In genomic region chr2:93439812-93440559, GRCm38 (mm10) we compare ENCODE assay signal across 8 mouse cellular contexts. TPM values are rescaled to one million over a fixed set of nuclear protein-coding genes. Genes with fewer than 3 reads are reported as not detected.
DNase-seq lines count a peak whose midpoint lies in the region; ATAC-seq and TF ChIP-seq lines count a peak whose summit lies in the region.

No protein-coding gene starts in this region.

- H3K36me3 ChIP-seq in heart, embryonic 12.5 days, result no peaks in the 10 kb centered on the region
- H3K36me3 ChIP-seq in hindbrain, embryonic 14.5 days (replicated peaks; ENCODE audit: control insufficient read depth, insufficient read depth), result no peaks in the 10 kb centered on the region
- H3K36me3 ChIP-seq in lung, embryonic 16.5 days (ENCODE audit: control insufficient read depth, insufficient read depth, low read length), result no peaks in the 10 kb centered on the region

- WGBS in heart, embryonic 12.5 days, result 63% methylated on average over 12 of the region's 12 CpGs
- WGBS in hindbrain, embryonic 14.5 days, result 60% methylated on average over 12 of the region's 12 CpGs
- 47% methylated on average over 12 of the region's 12 CpGs for WGBS in lung, embryonic 16.5 days

- no peak for DNase-seq in heart, adult 9 months (ENCODE audit: low spot score in 2 of 2)
- no peak for DNase-seq in Patski (ENCODE audit: low read depth, low spot score)
- peak; percentile 44 for DNase-seq in hindbrain, embryonic 14.5 days (ENCODE audit: low spot score)
- no peak for DNase-seq in frontal cortex, postnatal 14 days (ENCODE audit: low spot score in 2 of 2)
- no peak for DNase-seq in ovary, postnatal 14 days (ENCODE audit: low spot score)

- in situ Hi-C loops in Patski (cut with MboI; ENCODE audit: low pct_unique_long_range_greater_than_20kb), result no loop called here

- peak; percentile 29; the same call in 1 of the 2 replicates for ATAC-seq in heart, embryonic 12.5 days (ENCODE audit: insufficient number of reproducible peaks, low FRiP score)
- peak; percentile 33 for ATAC-seq in Patski
- no peak for ATAC-seq in hindbrain, embryonic 14.5 days (ENCODE audit: low FRiP score)
- peak; percentile 84 for ATAC-seq in lung, embryonic 16.5 days (ENCODE audit: low read depth)
- ATAC-seq in erythroblast, adult 5-6 weeks (replicated peaks; ENCODE audit: low FRiP score, poor library complexity, severe bottlenecking), result no peak

- no peak overlapping the region for H3K9ac ChIP-seq in heart, embryonic 12.5 days
- H3K9ac ChIP-seq in hindbrain, embryonic 14.5 days, result no peak overlapping the region
- no peak overlapping the region for H3K9ac ChIP-seq in lung, embryonic 16.5 days (ENCODE audit: low read length)

- no peaks in the 10 kb centered on the region for H3K27me3 ChIP-seq in heart, embryonic 12.5 days (replicated peaks)
- H3K27me3 ChIP-seq in Patski, result no peaks in the 10 kb centered on the region
- no peaks in the 10 kb centered on the region for H3K27me3 ChIP-seq in hindbrain, embryonic 14.5 days (ENCODE audit: control insufficient read depth, insufficient read depth, low read length)
- no peaks in the 10 kb centered on the region for H3K27me3 ChIP-seq in lung, embryonic 16.5 days (ENCODE audit: control insufficient read depth, insufficient read depth, low read depth, low read length)

- no peak for TF ChIP-seq CTCF in Patski (IDR thresholded peaks at IDR 0.05)

- H3K27ac ChIP-seq in heart, embryonic 12.5 days (ENCODE audit: poor library complexity, severe bottlenecking), result no peak overlapping the region
- no peak overlapping the region for H3K27ac ChIP-seq in hindbrain, embryonic 14.5 days
- H3K27ac ChIP-seq in lung, embryonic 16.5 days (ENCODE audit: low read length), result peak overlapping the region; percentile 41; the same call in 1 of the 2 replicates

- POLR2A ChIA-PET in Patski (lab: Charles Lee), result no interaction called here

- CTCF ChIA-PET in Patski (lab: Charles Lee), result interaction anchor here (0.8 to 2.4 kb wide), 6 partner anchors 9 to 223 kb away, joined by 3 to 9 read pairs (median 4); no protein-coding TSS in a partner anchor

- H3K4me1 ChIP-seq in heart, embryonic 12.5 days (replicated peaks), result peaks cover 10% of the 10 kb centered on the region
- 0 out of 2 replicates have a peak, but pooled peaks cover 5% of the 10 kb centered on the region for H3K4me1 ChIP-seq in hindbrain, embryonic 14.5 days (replicated peaks; ENCODE audit: control insufficient read depth, insufficient read depth, low read length)
- H3K4me1 ChIP-seq in lung, embryonic 16.5 days (replicated peaks; ENCODE audit: control insufficient read depth, insufficient read depth, low read length), result peaks cover 18% of the 10 kb centered on the region

- H3K4me3 ChIP-seq in heart, embryonic 12.5 days, result no peak overlapping the region
- no peak overlapping the region for H3K4me3 ChIP-seq in hindbrain, embryonic 14.5 days (replicated peaks; ENCODE audit: low read length)
- no peak overlapping the region for H3K4me3 ChIP-seq in lung, embryonic 16.5 days (ENCODE audit: low read length)

- H3K9me3 ChIP-seq in heart, embryonic 12.5 days (replicated peaks), result no peaks in the 10 kb centered on the region
- H3K9me3 ChIP-seq in hindbrain, embryonic 14.5 days (ENCODE audit: control insufficient read depth, low read length), result no peaks in the 10 kb centered on the region
- no peaks in the 10 kb centered on the region for H3K9me3 ChIP-seq in lung, embryonic 16.5 days (ENCODE audit: control insufficient read depth, low read length)

- no peak overlapping the region for H3K4me2 ChIP-seq in heart, embryonic 12.5 days
- H3K4me2 ChIP-seq in hindbrain, embryonic 14.5 days (replicated peaks), result no peak overlapping the region
- H3K4me2 ChIP-seq in lung, embryonic 16.5 days (ENCODE audit: low read depth, low read length), result no peak overlapping the region

RNA-seq across cellular contexts. Expression of gene Cd82, which starts 23.0 kb away (rescaled TPM):
- polyA plus RNA-seq in heart, embryonic 12.5 days (2016; fragmentation: Nextera tagmentation; extraction: Ambion mirVana), result 18.3 and 19.6 TPM in 2 replicates
- polyA plus RNA-seq in Patski (2021), result 63.2 TPM
- polyA plus RNA-seq in hindbrain, embryonic 14.5 days (2014; fragmentation: Nextera tagmentation; extraction: Ambion mirVana), result 14.2 and 20.0 TPM in 2 replicates
- 63.6 and 81.5 TPM in 2 replicates for polyA plus RNA-seq in lung, embryonic 16.5 days (2015; fragmentation: Nextera tagmentation; extraction: Ambion mirVana)
- 99.9 and 150 TPM in 2 replicates for total RNA-seq in erythroblast, adult 5-6 weeks (2015; ENCODE audit: low replicate concordance)
- total RNA-seq in erythroblast, adult 5-6 weeks (2017; ENCODE audit: low replicate concordance), result 145 and 158 TPM in 2 replicates

Comparison
In these comparisons a context has a peak if more than half of its experiments do, and no peak if none do; other contexts are left out.
1. ATAC-seq: peak in heart, embryonic 12.5 days (single experiment), Patski (single experiment) and lung, embryonic 16.5 days (single experiment); none in hindbrain, embryonic 14.5 days (single experiment) and erythroblast, adult 5-6 weeks (single experiment).